Comparison of ENCODE assay signal across 8 mouse cellular contexts in the genomic region with DNA sequence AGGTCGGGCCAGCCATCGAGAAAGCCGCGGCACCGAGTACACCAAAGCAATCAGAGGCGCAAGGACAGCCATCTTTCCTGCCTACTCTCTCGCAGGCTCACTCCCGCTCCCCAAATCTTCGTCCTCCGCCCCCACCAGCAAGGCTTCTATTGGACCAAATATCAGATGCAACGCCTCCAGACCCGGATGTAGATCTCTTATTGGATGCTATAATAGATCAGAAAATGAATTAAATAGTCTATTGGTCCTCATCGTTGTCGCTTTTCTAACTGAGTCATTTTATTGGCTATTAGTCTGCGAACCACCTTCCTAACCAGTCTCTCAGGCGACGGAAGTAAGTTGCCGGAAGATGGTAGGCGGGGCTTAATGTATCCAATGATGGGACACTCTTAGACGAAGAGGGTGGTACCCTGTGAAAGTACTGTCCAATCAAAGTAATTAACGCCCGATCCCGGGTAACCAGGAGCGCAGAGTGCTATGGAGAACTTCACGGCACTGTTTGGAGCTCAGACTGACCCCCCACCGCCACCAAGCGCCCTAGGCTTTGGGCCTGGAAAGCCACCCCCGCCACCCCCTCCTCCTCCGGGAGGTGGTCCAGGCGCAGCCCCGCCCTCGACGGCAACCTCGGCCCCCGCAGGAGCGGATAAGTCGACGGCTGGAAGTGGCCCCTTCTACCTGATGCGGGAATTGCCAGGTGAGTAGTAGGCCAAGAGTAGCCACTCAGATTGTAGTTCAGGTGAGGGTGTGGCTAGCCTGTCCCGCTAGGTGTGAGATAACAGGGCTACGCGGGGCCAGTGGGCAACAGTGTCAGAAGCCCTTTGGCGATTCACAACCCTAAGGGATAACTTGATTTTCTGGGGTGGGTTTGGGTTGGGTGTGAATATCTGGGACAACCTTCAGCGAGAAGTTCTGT. TPM values are rescaled to one million over a fixed set of nuclear protein-coding genes. Genes with fewer than 3 reads are reported as not detected.
DNase-seq lines count a peak whose midpoint lies in the region; ATAC-seq lines count a peak whose summit lies in the region.

A gene (minus strand): TSS at position 74 of the 913 bp plus-strand sequence.
A gene (plus strand): TSS at position 435 of the 913 bp plus-strand sequence.

- peak; percentile 99 for ATAC-seq in heart, embryonic 13.5 days (ENCODE audit: extremely low read depth, insufficient number of reproducible peaks, low FRiP score, low TSS enrichment)
- peak; percentile 95 for ATAC-seq in liver, embryonic 12.5 days
- peak; percentile 99 for ATAC-seq in stomach, embryonic 15.5 days (ENCODE audit: insufficient read depth, low FRiP score, low read depth)

- no peaks in the 10 kb centered on the region for H3K27me3 ChIP-seq in heart, embryonic 13.5 days (replicated peaks)
- no peaks in the 10 kb centered on the region for H3K27me3 ChIP-seq in liver, embryonic 12.5 days (replicated peaks)
- no peaks in the 10 kb centered on the region for H3K27me3 ChIP-seq in stomach, embryonic 15.5 days (replicated peaks)

- H3K9ac ChIP-seq in heart, embryonic 13.5 days = peak within 1 kb of the TSS; percentile 97
- peak within 1 kb of the TSS; percentile 87 for H3K9ac ChIP-seq in liver, embryonic 12.5 days
- H3K9ac ChIP-seq in stomach, embryonic 15.5 days = peak within 1 kb of the TSS; percentile 89

- H3K9me3 ChIP-seq in heart, embryonic 13.5 days = no peaks in the 10 kb centered on the region
- no peaks in the 10 kb centered on the region for H3K9me3 ChIP-seq in liver, embryonic 12.5 days (replicated peaks)
- H3K9me3 ChIP-seq in stomach, embryonic 15.5 days = no peaks in the 10 kb centered on the region

- peak; percentile 98 for DNase-seq in CD4-positive, CD25-positive, alpha-beta regulatory T cell, adult 2 months (ENCODE audit: low read depth, low spot score)
- DNase-seq in fat pad, adult 2 months (ENCODE audit: extremely low read depth, low read depth, low spot score) = peak; percentile 99
- DNase-seq in kidney, postnatal 10 days = peak; percentile 95
- DNase-seq in natural killer cell, adult 2 months (ENCODE audit: low spot score in 2 of 2) = peak; percentile 93

- under 1% methylated on average over 44 of the region's 44 CpGs for WGBS in heart, embryonic 13.5 days
- WGBS in liver, embryonic 12.5 days (ENCODE audit: insufficient replicate concordance) = 1% methylated on average over 44 of the region's 44 CpGs
- under 1% methylated on average over 44 of the region's 44 CpGs for WGBS in stomach, embryonic 15.5 days

- peak within 1 kb of the TSS; percentile 86 for H3K4me2 ChIP-seq in heart, embryonic 13.5 days
- H3K4me2 ChIP-seq in liver, embryonic 12.5 days = peak within 1 kb of the TSS; percentile 86
- H3K4me2 ChIP-seq in stomach, embryonic 15.5 days = peak within 1 kb of the TSS; percentile 79

- H3K36me3 ChIP-seq in heart, embryonic 13.5 days = peaks cover 41% of the 10 kb centered on the region
- peaks cover 49% of the 10 kb centered on the region for H3K36me3 ChIP-seq in liver, embryonic 12.5 days
- peaks cover 11% of the 10 kb centered on the region; the same call in 1 of the 2 replicates for H3K36me3 ChIP-seq in stomach, embryonic 15.5 days

- peak within 1 kb of the TSS; percentile 77 for H3K4me3 ChIP-seq in brown adipose tissue, adult 24 weeks (ENCODE audit: insufficient read depth, low read depth, low read length)
- H3K4me3 ChIP-seq in heart, embryonic 13.5 days = peak within 1 kb of the TSS; percentile 99
- H3K4me3 ChIP-seq in liver, embryonic 12.5 days = peak within 1 kb of the TSS; percentile 96
- H3K4me3 ChIP-seq in stomach, embryonic 15.5 days (replicated peaks) = peak within 1 kb of the TSS; percentile 83

- H3K4me1 ChIP-seq in brown adipose tissue, adult 24 weeks (ENCODE audit: control insufficient read depth, insufficient read depth, insufficient read length, low read length) = no peaks in the 10 kb centered on the region
- peaks cover 31% of the 10 kb centered on the region for H3K4me1 ChIP-seq in heart, embryonic 13.5 days
- peaks cover 53% of the 10 kb centered on the region for H3K4me1 ChIP-seq in liver, embryonic 12.5 days
- 0 out of 2 replicates have a peak, but pooled peaks cover 5% of the 10 kb centered on the region for H3K4me1 ChIP-seq in stomach, embryonic 15.5 days

- 0 out of 2 replicates have a peak within 1 kb of the TSS, but pooled peaks have one; percentile 33 for H3K27ac ChIP-seq in brown adipose tissue, adult 24 weeks (replicated peaks; ENCODE audit: low read depth, low read length)
- peak within 1 kb of the TSS; percentile 77 for H3K27ac ChIP-seq in heart, embryonic 13.5 days (replicated peaks)
- peak within 1 kb of the TSS; percentile 88 for H3K27ac ChIP-seq in liver, embryonic 12.5 days
- peak within 1 kb of the TSS; percentile 80 for H3K27ac ChIP-seq in stomach, embryonic 15.5 days

RNA-seq across cellular contexts. Expression of the first gene that starts in this region (rescaled TPM):
- polyA plus RNA-seq in brown adipose tissue, adult 24 weeks (2012; ENCODE audit: insufficient read depth, insufficient read length, missing spikeins) = not detected in 2 replicates
- polyA plus RNA-seq in heart, embryonic 13.5 days (2015; fragmentation: Nextera tagmentation; extraction: Ambion mirVana) = not detected in 2 replicates
- polyA plus RNA-seq in liver, embryonic 12.5 days (2016; fragmentation: Nextera tagmentation; extraction: Ambion mirVana) = not detected in 2 replicates
- polyA plus RNA-seq in stomach, embryonic 15.5 days (2015; fragmentation: Nextera tagmentation; extraction: Ambion mirVana) = not detected in 2 replicates

RNA-seq across cellular contexts. Expression of the second gene that starts in this region (rescaled TPM):
- polyA plus RNA-seq in brown adipose tissue, adult 24 weeks (2012; ENCODE audit: insufficient read depth, insufficient read length, missing spikeins) = 11.5 and 13.0 TPM in 2 replicates
- 26.1 and 26.6 TPM in 2 replicates for polyA plus RNA-seq in heart, embryonic 13.5 days (2015; fragmentation: Nextera tagmentation; extraction: Ambion mirVana)
- polyA plus RNA-seq in liver, embryonic 12.5 days (2016; fragmentation: Nextera tagmentation; extraction: Ambion mirVana) = 27.2 and 28.1 TPM in 2 replicates
- 31.1 and 34.5 TPM in 2 replicates for polyA plus RNA-seq in stomach, embryonic 15.5 days (2015; fragmentation: Nextera tagmentation; extraction: Ambion mirVana)

Comparison
In these comparisons a context has a peak if more than half of its experiments do, and no peak if none do; other contexts are left out.
1. Peak in every context shown above with its lines: DNase-seq, ATAC-seq, H3K4me3 ChIP-seq and H3K27ac ChIP-seq.
2. H3K27ac ChIP-seq: peak in every context shown above with its lines; median percentile 88 in liver, embryonic 12.5 days; 80 in stomach, embryonic 15.5 days; 77 in heart, embryonic 13.5 days; 33 in brown adipose tissue, adult 24 weeks.